Mouse (Mus musculus): ENCODE results near the gene Zfhx3.

Zfhx3 gene

DNA sequence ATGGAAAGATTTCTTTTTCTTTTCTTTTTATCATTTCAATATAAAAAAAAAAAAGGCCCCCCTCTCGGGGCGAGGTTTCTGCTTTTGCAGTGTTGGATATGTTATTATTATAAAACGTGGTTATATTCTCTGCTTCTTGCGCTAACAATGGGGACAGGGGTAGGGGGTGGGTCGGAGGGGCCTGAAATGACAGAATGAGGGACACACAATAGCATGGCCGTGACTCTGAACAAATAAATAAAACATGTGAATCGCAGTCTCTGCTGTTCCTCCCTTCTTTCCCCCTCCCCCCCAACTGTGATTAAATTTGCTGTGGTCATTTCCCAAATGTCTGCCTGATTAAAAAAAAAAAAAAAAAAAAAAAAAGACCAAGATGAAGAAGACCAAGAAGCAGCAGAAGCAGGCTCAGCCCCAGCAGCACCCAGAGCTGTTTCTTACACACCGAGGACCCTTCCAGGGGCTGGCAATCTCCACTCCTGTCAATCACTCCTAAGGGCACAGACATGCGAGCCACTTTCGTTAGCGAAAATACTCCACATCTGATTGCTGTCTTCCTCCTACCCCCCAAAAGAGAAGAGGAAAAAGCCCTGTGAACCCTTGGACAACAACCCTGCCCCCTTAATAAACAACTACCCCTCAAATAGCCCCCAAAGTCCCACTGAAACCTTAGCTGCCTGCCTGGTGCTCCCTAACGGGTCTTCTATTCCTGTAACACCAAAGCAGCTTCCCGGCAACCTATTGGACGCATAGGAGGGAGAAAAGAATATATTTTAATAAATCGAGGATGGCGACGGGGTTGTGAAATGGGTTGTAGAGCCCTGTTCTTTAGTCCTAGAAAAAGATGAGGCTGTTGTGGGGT is 302.4 kb downstream of the Zfhx3 start:
- DNase-seq, result no peak

GRCm38 (mm10) chr8:108245575-108245974 is 303.1 kb downstream of the Zfhx3 start:
- no peak for DNase-seq

DNA sequence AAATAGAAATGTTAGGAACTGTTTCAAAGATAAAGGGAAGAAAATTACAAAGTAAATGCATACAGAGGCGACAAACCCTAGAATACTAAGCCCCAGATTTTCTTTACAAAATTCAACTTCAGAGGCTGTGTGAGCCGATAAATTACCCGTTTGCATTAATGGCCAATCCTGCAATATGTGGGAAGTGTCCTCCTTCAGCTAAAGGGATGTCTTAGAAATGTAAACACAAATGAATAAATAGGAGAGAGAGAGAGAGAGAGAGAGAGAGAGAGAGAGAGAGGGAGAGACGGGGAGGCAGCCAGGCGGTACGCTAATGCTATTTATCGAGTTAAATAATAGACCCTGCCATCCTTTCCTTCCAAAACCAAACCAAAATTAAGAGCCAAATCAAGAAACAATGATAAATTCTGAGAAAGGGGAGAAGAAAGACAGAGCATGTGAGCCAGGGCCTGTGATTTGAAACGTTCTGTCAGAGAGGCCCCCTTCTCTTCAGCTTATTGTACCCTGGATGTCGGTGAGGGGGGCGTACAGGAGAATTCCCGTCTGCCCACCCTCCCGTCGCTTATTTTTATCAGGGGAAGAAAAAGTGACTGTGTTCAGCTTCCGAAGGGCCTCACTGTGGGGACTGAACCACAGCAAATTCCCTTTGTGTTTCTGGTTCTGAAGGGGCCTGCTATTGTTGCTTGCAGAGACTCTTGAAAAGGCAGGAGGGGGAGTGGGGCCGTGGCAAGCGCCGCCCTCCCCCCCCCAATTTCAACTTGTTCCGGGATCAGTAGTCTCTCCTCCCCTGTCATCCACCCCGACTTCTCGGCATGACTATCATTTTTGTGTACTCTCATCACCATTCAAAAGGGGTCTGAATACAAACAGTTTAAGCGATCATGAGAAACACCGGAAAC is 303.8 kb downstream of the Zfhx3 start:
- DNase-seq, result no peak

DNA sequence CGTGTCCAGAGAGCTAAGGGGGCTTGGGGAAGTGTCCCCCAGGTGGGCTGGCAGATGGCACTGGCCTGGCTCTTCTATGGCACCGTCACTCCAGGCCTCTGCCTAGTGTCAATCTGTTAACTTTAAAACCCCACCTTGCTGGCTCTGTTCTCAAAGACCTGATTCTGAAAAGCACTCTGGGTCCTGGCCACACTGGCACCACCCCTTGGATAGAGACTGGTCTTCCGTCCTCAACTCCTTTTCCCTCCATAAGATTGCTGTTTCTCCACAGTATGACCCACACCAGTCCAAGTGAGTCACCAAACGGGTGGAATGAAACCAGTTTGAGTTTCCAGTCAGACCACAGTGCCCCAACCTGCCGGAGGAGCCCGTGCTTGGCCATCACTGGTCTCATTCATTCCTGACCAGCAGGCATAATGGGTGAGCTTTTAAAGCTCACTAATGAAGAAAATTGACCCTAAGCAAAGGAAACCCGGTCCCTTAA is 304.5 kb downstream of the Zfhx3 start:
- DNase-seq, result no peak

GRCm38 (mm10) chr8:108264593-108265160 is 322.2 kb downstream of the Zfhx3 start:
- DNase-seq, result no peak

DNA sequence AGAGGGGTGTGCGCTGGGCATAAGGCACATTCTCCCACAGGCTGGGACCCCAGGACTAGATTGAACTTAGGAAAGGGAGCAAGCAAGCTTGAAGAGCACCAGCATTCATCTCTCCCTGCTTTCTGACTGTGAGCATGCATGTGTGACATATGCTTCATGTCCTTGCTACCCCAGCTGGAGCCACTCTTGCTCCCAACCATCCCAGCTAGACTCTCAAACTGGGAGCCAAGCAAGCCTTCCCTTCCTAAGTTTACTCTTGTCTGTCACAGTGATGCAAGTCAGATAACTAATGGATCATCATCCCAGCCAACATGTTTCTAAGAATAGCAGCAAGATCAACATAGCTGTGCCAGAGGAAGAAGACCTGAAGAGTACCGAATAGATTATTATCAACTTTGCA is 335.5 kb downstream of the Zfhx3 start:
- DNase-seq, result no peak

GRCm38 (mm10) chr8:108281981-108282380 is 339.5 kb downstream of the Zfhx3 start:
- DNase-seq, result no peak

GRCm38 (mm10) chr8:108286117-108286516 is 343.7 kb downstream of the Zfhx3 start:
- DNase-seq, result no peak

DNA sequence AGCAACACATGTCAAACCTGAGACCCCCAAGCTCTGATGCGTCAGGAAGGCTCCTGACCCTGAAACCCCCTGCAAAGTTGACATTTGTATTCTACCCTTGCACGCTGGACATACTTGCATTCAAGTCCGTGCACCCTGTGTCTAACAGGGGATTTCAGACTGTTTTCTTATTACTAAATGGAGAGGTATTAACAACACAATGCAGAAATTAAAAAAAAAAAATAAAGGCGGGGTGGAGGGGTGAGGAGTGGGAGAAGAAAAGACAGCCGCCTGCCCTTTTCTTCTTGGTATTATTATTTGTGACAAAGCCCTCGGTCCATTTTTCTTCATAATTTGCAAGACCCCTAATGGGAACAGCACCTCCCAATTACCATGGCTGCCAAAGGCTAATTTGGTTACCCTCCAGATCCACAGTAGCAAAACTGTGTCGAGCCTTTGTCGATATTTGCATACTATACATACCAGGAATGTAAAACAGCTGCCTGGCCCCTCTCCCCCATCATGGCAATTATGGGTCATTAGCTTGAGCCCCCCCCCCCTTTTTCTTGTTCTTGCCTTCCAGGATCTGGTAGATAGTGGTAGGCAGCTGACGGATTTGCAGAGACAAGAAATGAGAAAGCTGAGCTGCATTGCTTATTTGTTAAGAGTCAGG is 358.6 kb downstream of the Zfhx3 start:
- DNase-seq, result no peak

DNA sequence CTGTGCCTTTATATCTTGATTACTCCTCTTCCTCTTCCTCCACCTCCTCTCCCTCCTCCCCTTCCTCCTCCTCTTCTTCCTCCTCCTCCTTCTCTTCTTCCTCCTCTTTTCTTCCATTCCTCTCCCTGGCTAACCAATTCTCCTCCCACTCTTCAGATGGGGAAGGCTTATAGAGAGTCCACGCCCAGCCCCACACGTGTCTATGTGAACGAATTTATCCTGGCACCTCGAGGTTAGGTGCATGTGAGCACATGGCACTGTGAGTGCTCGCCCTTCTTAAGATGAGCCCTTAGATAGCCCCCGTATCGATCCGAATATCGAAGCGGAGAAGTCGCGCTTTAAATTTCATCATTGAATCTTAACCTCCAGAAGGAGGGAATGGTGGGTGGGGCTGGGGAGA is 359.2 kb downstream of the Zfhx3 start:
- DNase-seq, result no peak

GRCm38 (mm10) chr8:108305368-108305767 is 362.9 kb downstream of the Zfhx3 start:
- no peak for DNase-seq

- DNase-seq, result no peak
Observed at GRCm38 (mm10) chr8:108309525-108310246, 367.2 kb downstream of the Zfhx3 start.

DNA sequence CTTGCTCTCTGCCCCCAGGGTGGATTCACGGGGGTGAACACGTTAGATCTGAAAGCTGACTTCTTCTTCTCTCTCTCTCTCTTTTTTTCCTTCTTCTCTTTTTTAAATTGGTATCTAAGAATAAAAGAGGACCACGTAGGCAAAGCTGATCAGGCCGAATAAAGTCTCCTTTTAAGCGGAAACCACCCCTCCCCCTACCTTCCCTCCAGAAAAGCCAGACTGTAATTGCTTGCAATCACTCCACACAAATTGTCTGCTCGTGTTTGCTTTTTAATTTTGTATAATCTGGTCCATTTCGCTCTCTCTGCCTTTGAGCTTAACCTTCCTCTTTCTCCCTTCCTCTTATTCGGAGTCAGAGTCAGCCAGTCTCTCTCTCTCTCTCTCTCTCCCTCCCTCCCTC is 372.6 kb downstream of the Zfhx3 start:
- no peak for DNase-seq

DNA sequence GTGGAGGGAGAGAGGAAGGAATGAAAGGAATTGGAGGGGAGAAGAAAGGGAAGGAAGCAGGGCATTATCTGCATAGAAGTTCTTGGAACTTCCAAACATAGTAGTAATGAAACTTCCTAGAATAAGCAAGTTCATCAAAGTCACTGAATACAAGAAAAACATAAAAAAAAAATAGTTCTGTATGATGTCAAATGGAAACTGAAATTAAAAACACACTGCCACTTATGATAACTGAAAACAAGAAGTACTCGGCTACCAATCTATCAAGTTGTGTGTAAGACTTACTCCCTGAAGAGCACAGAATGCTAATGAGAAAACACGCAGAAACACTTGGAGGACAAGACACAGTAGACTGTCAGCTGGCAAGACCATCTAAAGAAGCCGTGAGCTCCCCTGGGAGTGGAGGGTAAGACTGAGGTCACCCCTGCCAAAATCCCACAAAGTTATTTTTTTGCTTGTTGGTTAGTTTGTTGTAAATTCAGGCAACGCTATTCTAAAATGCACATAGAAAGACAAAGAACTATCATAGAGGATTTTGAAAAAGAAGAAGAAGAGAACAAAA is 375.2 kb downstream of the Zfhx3 start:
- DNase-seq, result no peak

- no peak for DNase-seq
Observed at GRCm38 (mm10) chr8:108327711-108328110, 385.3 kb downstream of the Zfhx3 start.

- DNase-seq, result no peak
Observed at GRCm38 (mm10) chr8:108348352-108348751, 405.9 kb downstream of the Zfhx3 start.

GRCm38 (mm10) chr8:108348776-108349175 is 406.3 kb downstream of the Zfhx3 start:
- DNase-seq, result no peak

DNA sequence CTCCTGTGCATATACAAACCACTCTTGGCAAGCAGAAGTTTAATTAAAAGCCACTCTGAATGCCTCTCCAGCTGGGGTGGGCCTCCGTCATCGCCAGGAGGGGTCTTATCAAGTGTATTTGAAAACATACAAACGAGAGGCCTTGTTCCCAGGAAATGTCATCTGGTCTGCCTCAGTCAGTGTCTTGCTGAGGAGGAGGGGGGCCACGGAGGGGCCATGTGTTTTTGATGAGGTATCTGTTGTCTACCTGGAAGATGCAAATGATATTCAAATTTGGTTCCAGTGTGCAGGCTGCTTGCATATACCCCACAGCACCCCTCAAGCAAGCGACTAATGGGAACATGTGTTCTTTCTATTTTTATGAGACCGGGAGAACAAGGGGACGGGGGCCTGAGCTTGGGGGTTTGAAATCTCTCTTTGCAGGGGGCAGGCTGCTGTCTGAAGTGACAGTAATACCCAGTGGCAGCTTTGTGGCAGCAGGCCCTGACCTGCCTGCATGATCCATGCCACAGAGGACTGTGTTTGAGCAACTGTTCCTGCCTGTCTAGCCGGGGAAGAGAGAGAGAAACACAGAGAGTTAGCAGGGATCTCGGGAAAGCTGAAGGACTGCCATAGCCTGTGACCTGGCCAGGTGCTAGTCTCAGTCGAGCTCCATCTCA is 412.8 kb downstream of the Zfhx3 start:
- DNase-seq, result no peak

DNA sequence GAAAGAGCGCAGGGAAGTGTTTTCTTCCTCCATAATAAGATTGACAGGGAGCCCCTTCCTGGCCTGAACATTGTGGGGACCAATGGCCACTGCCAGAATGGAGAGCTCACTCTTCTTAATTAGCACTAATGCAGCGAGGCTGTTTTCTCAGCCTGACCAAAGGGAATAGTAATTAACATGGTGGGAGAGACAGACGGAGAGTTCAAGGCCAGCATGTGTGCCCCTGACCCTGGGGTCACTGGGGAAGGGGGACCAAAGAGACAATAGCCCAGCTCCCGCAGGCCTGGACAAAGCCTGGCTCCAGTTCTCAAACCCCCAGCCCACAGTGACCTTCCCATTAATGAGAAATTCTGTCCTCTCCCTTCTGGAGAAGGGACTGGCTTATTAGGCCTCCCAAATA is 419.0 kb downstream of the Zfhx3 start:
- no peak for DNase-seq

- no peak for DNase-seq
Observed at GRCm38 (mm10) chr8:108362421-108362820, 420.0 kb downstream of the Zfhx3 start.

GRCm38 (mm10) chr8:108363435-108363834 is 421.0 kb downstream of the Zfhx3 start:
- DNase-seq, result no peak

Measured in right cerebral cortex, postnatal 25 days (tissue).